Mouse (Mus musculus): ENCODE measurements around the gene Mrpl48.

Gene Mrpl48

DNA sequence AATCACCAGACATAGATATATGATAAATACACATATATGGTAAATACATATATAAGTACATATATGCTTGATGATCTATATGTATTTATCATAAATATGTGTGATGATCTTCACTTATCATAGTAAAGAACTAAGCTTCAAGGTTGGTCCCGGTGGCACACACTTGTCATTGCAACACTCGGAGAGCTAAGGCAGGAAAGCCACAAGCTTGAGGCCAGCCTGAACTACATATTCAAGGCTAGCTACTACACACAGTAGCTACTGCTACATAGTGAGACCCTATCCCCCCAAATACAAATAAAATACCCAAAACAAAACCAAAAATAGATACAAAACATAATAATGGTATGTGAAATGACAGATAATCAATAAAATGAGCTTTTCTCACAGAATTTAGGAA lies 72.3 kb downstream of the Mrpl48 start:
- DNase-seq (ENCODE audit: low spot score in 2 of 2), result no peak

DNA sequence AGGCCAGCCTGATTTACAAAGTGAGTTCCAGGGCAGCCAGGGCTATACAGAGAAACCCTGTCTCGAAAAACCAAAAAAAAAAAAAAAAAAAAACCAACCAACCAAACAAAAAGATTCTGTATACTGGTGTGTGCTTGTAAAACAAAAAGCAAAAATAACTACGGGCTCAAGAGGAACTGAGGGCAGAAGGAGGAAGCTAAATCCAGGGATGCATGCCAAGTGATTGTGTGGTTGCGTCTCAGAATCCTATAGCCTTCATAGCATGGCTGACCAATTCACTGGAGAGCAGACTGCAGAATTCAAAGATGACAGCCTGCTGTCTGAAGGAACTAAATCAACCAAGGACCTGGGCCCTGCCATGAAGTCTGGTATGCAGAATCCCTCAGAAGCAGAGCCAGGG lies 73.9 kb downstream of the Mrpl48 start:
- no peak for DNase-seq (ENCODE audit: low spot score in 2 of 2)

DNA sequence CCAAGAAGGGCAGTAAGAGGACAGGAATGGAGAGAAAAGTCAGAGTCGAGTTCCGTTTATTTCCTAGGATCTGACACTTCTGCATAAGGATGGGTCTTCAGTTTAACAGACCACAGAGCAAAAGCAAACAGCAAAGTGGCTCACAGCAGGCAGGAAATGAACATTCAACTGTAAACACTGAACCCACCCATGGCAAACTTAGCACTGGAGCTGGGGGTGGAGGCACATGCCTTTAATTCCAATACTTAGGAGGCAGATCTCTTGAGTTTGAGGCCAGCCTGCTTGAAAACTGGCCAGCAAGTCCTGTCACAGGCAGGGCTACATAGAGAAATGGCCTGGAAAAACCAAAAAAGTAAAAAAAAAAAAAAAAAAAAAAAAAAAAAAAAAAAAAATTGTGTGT lies 74.6 kb downstream of the Mrpl48 start:
- no peak for DNase-seq (ENCODE audit: low spot score in 2 of 2)

DNA sequence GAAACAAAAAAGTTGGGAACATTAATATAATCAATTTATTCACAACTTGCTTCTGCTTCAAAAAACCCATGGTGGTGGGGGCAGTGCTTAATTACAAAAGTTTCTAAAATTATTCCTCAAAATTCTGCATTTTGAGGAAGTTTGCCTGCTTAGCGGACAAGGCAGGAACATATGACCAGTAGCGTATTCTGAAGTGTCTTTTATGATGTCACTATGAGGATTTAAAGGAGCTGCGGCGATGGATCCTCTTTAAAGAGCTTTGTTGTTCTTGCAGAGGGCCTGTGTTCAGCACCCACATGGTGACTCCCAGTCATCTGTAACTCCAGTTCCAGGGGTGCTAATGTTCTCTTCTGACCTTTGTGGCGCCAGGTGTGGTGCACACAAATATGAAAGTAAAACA lies 77.3 kb downstream of the Mrpl48 start:
- DNase-seq (ENCODE audit: low spot score in 2 of 2), result no peak

DNA sequence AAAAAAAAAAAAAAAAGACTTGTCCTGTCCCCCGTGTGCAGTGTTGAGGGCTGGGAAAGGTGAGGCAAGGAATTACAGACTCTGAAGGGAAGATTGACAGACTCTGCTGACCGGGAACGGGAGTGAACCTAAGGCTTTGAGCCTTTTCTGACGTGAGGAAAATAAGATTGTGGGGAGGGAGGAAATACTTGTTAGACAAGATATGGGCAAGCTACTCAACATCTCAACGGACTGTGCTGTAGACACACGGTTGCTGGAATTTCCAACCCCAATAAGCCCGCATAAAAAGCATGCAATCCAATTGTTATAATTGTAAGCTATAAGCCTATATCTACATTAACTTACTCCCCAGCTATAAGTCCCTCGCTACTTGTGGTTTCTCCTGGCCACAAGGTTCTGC lies 83.4 kb downstream of the Mrpl48 start:
- no peak for DNase-seq (ENCODE audit: low spot score in 2 of 2)

DNA sequence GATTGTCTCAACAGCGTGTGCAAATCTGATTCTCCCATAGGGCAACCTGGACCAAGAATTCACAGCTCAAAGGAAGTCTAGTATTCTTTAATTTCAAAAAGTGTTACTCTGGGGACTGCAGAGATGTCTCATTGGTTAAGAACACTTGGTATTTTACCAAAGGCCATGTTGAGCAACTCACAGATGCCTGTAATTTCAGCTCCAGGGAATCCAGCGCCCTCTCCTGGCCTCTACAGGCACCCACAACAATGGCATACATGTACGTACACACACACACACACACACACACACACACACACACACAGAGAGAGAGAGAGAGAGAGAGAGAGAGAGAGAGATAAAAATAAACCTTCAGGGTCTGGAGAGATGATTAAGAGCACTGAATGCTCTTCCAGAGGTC lies 85.9 kb downstream of the Mrpl48 start:
- no peak for DNase-seq (ENCODE audit: low spot score in 2 of 2)

DNA sequence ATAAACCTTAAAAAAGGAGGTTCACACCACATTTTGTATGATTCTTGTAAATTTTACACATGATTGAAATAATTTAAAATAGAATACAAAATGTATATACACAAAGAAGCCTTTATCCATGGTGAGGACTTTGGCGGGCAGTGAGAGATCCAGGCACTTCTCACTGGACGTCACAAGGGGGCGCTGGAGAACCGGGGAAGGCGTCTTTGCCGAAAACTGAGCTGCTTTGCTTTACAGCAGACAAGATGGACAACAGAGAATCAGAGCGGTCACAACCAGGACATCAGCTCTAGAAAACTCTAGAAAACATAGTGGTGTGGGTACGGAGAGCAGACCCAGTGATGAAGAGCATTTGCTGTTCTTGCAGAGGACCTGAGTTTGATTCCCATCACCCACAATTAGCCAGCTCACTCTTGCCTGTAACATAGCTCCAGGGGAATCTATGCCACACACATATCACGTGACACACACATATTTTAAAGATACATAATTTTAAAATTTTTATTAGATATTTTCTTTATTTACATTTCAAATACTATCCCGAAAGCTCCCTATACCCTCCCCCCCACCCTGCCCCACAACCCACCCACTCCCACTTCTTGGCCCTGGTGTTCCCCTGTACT lies 87.3 kb downstream of the Mrpl48 start:
- DNase-seq (ENCODE audit: low spot score in 2 of 2), result peak; percentile 63 to 67

DNA sequence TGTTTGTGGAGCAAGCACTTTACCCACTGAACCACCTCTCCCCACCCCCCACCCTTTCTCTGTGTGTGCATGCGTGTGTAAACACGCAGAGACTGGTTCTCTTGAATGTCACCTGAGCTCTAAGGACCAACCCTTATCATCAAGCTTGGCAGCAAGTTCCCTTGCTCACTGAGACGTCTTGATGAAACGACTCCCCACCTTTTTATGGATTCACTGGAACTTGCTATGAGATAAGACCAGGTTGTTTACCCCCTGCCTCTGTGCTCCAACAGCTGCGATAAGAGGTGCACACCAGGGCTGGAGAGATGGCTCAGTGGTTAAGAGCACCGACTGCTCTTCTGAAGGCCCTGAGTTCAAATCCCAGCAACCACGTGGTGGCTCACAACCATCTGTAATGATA lies 87.9 kb downstream of the Mrpl48 start:
- no peak for DNase-seq (ENCODE audit: low spot score in 2 of 2)

DNA sequence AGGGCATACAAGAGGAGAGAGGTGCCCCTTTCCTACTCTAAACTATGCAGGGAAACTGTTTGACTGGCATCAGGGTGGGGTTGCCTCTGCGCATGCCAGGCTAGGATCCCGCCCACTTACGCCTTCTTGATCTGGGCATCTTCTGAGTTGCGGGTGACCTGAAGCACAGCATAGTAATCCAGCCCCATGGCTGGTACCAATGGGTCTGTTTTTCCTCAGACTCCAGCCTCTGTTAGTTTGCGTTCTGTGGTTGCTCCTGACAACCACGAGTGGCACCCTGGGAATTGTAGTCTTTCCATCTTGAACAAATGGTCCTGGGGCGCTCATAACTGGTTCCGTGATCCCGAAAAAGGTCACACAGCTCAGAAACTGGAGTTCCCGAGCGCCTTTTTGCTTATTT lies 93.5 kb downstream of the Mrpl48 start, which contains the start of gene Dnajb13:
Gene Dnajb13 (minus strand): TSS at position 388 of the 400 bp plus-strand sequence.
- DNase-seq (ENCODE audit: low spot score in 2 of 2), result no peak

DNA sequence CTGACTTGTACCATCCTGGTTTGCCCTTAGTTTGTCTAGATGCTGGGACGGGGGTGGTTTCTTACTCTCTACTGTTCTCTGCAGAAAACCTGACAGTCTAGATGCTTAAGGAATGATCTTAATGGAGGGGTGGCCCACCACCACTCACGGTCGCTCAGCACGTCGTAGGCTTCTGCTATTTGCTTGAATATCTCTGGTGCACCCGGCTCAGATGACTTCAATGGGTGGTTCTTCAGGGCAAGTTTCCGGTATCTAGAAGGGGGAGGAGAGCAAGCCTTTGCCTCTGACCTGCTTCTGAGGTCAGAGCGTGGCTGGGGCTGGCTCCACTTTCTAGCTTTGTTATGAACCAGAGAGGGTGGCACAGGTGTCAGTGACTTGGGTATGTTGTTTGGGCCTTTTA lies 96.5 kb downstream of the Mrpl48 start:
- no peak for DNase-seq (ENCODE audit: low spot score in 2 of 2)

DNA sequence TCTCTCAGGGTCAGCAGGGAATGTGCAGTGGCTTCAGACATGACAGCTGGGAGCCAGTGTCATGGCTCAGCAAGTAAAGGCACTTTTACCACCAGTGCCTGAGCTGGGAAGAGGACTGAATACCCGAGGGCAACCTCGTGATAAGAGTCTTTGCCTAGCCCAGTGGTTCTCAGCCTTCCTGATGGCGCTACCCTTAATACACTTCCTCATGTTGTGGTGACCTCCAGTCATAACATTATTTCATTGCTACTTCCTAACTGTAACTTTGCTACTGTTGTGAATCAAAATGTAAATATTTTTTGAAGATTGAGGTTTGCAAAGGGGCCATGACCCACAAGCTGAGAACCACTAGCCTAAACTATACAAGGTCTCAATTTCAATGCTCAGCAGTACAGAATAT lies 99.4 kb downstream of the Mrpl48 start:
- no peak for DNase-seq (ENCODE audit: low spot score in 2 of 2)

DNA sequence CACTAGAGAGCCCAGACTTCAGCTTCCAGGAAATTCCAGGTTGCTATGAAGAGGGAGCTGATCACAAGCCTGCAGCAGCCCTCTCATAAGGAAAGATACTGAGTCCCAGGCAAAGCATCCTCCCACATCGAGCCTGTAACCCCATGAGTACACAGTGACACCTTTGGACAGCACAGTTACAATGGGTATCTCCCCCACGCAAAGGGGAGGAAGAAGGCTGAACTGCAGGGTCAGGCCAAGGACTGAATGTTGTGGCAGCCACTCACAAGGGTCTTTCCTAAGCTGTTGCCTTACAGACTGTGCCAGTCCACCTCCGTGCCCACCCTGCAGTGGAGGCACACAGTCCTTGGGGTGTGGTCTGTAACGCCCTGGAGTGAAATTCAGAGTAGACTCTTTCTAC lies 101.6 kb downstream of the Mrpl48 start:
- DNase-seq (ENCODE audit: low spot score in 2 of 2), result no peak

DNA sequence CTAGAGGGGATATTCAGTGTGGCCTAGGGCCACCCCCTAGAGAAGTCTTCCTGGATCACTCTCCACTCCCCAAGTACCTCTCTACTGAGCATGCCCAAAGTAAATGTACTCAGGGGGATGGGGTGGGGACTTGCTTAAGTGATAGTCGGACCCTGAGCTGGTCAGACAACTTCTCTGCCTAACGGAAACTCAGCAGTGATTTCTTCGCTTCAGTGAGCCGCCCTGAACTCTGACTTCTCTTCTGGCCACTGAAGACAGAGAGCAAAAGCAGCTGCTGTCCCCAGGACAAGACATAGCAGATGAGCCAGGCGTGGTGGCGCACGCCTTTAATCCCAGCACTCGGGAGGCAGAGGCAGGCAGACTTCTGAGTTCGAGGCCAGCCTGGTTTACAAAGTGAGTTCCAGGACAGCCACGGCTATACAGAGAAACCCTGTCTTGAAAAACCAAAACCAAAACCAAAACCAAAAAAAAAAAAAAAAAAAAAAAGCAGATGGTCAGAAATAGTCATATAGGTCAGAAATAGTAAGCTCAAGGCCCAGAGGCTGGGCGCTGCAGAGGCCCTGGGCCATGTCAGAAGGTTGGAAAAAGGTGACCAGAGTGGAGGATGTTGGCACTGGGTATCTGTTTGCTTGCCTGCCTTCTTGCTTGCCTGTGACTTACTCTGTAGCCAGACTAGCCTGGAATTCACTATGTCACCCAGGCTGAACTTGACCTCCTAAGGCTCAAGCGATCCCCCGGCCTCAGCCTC lies 103.2 kb downstream of the Mrpl48 start:
- peak in 1 of 2 experiments; percentile 24 for DNase-seq (ENCODE audit: low spot score in 2 of 2)

DNA sequence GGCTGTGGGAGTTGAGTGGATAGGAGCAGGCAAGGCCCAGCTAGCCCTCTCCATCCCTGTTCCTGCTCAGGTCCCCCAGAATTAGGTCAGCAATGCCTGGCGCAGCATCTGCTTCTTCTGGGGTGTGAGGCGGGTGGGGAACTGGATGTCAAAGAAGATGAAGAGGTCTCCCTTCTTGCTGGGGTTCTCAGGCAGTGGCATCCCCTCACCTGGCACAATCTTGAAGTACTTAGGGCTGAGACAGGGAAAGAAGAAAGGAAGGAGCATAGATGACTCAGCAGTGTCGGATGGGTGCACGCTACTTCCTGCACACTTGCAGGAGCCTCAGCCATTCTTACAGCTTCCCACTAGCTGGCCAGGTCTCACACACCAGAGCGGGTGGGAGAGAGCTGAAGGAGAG lies 105.0 kb downstream of the Mrpl48 start:
- DNase-seq (ENCODE audit: low spot score in 2 of 2), result peak in 1 of 2 experiments; percentile 37

DNA sequence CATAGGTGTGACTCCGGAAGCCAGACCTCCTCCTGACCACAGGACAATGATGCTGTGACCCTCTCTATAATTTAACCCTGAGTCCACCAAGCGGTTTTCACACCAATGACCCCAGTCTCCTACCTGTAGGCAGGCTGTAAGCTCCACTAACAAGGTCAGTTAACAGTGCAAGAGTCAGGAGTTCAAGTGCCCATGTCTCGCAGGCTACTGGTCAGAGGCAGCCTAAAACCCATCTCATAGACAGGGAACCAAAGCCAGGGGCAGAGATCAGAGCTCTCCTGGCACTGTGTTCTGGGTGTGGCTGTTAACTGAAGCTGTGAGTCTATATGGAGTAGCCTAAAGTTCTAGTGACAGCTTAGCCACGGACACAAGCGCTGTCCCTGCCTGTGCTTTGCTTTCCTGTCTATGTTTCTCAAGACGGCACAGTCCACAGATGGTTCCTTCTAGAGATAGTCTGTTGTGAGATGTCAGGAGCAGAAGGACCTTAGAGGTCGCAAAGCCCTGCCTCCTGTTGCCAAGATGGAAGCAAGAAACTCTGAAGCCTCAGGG lies 105.7 kb downstream of the Mrpl48 start:
- peak in 1 of 2 experiments; percentile 31 for DNase-seq (ENCODE audit: low spot score in 2 of 2)

DNA sequence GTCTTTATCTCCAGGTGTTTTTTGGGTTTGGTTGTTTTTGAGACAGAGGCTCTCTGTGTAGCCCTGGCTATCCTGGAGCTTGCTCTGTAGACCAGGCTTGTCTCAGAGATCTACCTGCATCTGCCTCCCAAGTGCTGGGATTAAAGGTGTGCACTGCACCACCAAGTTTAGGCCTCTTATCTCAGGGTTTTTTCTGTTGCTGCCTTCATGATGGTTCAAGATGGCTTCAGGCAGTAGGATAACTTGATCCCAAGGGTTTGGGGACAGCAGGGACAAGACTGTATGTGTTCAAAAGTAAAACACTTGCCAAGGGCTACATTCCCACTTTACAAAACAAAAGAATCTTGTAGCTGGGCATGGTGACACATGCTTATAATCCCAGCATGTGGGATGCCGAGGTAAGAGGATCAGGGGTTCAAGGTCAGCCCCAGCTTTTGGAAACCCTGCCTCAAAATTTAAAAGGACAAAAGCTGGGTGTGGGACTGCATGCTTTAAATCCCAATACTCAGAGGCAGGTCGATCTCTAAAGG lies 106.2 kb downstream of the Mrpl48 start:
- DNase-seq (ENCODE audit: low spot score in 2 of 2), result peak in 1 of 2 experiments; percentile 22

DNA sequence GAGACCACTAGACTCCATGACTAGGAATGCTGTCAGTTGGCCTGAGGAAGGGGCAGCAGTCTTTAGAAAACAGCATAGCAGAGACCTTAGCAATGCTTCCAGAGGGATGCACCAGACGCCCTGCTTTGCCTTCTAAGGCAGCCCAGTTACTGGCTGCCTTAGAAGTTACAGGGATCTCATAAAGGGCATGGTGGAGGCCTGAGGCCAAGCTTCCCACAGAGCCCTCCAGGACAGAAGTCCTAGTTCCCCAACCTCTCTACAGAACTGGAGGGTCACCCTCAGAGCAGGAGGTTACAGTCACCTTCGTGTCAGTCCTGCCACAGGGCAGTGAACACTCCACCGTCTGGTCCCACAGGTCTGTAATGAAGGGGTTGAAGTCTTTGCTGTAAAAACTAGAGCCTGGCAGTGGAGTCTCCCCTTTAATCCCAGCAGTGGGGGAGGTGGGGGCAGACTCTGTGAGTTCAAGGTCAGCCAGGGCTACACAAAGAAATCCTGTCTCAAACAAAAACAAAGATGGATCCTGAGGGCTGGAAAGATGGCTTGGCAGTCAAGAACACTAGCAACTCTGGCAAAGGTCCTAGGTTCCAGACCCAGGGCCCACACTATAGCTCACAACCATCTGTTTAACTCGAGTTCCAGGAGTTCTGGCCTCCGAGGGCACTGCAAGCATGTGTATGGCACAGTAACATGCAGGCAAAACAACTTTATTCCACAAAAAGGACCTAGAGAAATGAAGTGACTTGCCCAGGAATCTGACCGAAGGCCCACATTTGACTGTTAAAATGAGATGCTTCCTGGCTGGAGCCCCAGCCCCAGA lies 106.9 kb downstream of the Mrpl48 start:
- peak in 1 of 2 experiments; percentile 41 for DNase-seq (ENCODE audit: low spot score in 2 of 2)

DNA sequence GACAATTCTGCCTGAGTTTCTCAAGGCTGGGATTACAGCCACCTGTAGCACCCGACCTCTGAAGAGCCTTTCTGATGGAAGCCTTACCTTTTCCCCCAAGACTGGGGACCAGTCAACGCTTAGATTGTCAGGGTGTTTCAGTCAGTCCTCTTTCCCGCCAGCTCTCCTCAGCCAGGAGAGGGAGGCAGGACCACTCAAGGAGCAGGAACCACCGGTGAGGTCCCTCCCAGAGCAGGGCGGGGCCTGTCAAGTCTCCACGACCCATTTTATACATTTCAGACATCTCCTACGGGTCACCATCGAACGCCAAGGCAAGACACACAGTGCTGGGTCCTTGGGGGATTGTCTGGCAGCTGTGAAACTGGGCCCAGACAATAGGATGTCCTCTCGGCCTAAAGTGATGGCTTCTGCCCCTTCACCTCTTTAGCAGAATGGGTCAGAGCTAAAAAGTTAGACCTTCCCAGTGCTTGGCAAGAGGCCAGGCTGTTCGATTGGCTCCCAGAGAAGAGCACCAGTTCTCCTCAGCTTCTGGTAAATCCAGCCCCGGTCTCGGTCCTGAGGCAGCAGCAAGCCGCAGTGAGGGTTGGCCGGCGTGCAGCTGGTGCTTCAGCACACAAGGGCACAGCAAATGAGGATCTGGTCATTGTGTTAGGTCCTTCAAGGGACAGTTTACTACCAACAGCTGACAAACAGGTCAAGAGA lies 107.7 kb downstream of the Mrpl48 start:
- DNase-seq (ENCODE audit: low spot score in 2 of 2), result peak in 1 of 2 experiments; percentile 52

DNA sequence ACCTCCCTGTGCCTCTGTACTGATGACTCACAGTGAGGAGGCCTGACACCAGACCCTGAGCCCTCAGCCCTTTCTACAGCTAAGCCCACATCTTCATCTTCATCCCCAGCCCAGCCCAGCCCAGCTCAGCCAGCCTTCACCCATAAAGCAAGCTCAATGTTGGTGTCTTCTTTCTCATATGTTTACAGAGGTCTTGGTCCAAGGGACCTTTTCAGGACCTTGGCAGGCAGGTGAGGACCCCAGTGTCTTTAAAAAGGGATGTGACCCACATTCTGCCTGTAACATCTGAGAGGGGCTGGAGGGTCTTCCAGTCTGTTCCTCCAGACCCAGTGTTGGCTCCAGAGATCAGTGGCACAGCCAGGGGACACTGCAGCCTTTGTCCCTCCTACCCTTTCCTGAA lies 108.6 kb downstream of the Mrpl48 start:
- no peak for DNase-seq (ENCODE audit: low spot score in 2 of 2)

DNA sequence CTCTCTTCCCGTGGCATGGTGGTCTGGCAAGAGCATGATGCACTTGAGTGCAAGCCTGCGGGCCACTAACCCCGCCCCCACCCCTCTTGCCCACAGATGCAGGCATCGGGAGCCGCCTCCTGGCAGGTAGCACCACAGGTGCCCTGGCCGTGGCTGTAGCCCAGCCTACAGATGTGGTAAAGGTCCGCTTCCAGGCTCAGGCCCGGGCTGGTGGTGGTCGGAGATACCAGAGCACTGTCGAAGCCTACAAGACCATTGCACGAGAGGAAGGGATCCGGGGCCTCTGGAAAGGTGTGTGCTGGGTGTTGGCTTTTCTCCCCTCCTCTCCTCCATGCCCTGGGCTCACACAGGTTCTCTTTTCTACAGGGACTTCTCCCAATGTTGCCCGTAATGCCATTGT lies 110.1 kb downstream of the Mrpl48 start:
- no peak for DNase-seq (ENCODE audit: low spot score in 2 of 2)

DNA sequence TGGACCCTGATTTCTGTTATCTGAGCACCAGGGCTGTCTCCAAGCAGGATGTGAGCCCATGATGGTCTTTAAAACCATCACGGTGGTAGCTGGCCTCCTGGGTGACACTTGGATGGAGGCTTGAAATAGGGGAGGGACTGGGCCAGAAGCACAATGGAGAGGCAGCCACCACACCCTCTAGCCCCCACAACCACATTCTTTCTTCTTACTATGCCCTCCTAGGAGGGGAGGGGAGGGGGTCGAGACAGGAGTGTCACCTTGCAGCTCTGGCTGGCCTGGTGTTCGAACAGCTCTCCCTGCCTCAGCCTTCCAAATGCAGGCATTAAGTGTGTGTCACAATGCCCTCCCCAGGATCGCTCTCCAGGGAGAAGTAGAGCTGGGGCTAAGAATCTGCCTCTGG lies 110.7 kb downstream of the Mrpl48 start:
- DNase-seq (ENCODE audit: low spot score in 2 of 2), result no peak

Measured in spleen, postnatal 36 days (tissue).